Mouse (Mus musculus): ENCODE measurements around the gene Hey2.

The Hey2 gene

DNA sequence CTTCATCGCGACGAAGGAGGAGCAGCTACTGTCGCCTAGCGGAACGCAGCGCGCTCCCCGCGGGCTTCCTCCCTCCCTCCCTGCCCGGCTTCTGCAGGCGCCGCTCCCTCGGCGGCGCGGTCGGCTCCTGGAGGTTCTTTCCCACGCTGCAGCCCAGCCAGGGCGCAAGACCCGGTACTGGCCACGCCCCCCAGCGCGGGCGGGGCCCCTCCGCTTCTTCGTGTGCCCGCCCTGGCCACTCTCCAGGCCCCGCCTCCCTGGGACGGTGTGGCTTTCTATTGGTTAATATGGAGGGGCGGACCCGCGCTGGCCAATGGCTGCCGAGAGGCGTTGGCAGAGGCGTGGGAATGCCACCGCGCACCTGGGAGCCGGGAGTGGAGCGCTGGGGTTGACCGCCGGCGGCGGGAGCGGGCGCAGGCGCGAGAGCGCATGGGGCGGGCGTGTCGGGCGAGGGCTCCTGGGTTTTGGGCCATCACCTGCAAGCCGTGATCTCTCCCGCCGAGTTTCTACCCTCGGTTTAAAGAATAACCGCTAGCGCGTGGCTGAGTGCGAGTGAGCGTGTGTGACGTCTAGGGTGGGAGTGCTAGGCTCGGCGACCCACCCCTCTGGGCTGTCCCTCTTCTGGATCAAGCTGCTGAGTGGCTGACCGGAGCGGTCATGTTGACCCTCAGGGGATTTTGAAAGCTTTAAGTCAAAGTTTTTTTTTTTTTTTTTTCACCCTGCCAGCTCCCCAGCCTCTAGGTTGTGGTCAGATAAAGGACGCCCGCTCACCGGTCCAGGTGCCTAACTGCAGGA is at the start of gene Hey2:
Gene Hey2 (minus strand): TSS at position 159 of the 795 bp plus-strand sequence.
- no peak for DNase-seq (ENCODE audit: low read depth)

DNA sequence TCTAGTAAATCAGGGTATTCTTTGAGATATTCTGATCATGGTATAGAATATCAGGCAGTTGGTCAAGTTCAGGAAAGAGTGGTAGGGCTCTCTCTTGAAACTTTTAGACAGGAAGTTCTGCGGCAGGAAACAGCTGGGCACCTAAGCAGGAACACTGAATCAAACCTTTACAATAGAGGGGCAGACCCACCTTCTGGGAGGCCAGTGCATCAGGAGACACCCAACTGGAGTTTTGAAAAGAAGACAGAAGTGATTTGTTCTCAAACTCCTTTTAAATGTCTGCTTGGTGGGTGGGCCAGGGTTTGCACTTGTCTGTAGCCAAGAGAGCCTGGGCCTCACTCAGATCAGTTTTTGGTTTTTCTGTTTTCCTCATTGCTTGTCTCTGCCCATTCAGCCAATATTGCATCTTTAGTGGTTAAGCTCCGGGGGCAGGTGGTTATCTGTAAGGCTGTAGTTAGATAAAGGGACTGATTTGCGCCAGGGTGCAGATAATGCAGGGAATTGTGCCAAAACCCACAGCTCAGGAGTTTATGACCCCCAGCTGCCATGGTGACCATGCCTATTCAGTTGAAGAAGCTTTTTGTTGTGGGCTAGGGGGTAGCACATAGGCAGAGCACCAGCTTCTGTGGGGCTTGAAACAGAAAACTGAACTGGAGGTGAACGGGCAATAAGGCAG is 40.6 kb upstream of the Hey2 start:
- peak; percentile 74 for DNase-seq (ENCODE audit: low read depth)

DNA sequence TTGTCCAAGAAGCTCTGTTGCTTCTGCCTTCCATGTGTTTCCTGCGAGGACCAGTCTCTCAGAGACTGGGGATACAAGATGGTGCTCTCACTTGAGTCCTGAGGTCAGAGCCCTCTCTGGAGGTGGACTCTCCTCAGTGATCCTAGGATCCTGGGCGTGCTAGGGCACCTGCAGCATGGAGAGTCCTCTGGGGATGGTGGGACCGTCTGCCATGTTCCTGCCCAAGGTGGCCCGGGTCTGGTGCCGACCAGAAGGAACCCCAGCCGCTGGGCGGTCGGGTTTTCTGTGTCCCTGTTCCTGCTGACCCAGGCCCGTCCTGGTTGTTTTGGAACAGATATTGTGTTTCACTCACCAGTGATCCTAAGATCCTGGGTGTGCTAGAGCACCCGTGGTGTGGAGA is 38.5 kb upstream of the Hey2 start:
- DNase-seq (ENCODE audit: low read depth): no peak

DNA sequence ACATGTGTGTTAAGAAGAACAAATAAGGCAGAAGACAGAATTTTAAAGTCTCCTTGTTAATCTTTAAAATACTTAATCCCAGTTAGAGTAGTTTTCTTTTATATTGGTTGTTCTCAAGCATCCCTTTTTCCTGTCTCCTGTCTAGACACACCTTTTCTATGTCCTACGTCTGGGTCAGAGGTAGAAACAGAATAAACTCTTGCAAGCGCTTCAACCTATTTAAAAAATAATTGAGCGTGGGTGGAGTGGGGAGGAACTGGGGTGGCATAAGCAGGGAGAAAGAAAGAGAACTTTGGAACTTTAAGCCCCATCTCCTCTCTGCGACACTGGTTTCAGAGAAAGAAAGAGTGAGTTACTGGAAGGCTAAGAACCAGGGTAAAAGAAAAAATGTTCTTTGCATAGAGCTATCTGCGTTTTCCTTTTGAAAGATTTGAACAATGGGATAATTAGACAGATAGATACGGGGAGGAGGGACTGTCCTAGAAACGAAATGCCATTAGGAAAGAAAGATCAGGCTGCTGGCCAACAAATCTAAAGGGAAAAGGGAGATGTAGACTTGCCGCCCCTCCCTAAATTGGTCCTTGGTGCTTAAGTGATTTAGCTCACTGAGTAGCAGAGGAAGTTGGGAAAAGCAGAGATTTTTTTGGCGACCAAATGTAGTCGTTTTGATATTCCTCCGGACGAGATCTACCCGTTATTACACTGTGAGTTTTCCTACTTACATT is 2.7 kb upstream of the Hey2 start:
- no peak for DNase-seq (ENCODE audit: low read depth)

DNA sequence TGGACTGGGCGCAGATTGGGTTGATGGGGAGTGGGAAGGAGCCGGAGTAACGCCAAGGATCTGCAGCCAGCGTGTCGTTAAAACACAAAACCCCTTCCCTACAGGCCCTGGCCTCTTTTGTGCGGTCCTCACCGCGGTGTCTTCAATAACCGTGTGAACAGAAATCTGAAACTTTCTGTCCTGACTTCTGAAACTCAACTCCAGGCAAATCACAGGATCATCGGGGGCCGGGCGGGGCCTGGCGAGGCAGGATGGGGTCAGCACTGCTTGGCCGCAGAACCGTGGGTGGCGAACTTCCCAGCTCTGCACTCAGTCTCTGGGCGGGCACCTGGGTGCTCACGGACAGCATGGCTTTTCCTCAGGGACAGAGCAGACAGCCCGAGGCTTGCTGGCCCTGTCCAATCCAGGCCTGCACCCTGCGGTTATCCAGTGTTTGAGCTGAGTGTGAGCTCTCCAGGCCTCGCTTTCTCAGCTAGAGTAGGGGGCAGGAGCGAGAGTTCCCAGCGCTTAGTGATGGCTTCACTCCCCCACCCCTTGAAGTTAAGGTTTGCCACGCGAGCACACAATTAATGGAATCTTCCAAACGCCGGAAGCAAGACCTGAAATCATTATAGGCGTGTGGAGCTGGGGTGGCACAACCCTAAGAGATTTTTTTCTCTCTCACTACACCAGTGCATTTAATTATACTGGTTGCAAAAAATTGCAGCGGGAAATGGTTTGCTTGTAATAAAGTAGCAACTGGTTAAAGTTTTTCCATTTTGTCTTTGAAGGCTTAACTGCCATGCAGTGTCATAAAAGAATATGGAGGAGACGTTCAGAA is 1.8 kb upstream of the Hey2 start:
- DNase-seq (ENCODE audit: low read depth): no peak

DNA sequence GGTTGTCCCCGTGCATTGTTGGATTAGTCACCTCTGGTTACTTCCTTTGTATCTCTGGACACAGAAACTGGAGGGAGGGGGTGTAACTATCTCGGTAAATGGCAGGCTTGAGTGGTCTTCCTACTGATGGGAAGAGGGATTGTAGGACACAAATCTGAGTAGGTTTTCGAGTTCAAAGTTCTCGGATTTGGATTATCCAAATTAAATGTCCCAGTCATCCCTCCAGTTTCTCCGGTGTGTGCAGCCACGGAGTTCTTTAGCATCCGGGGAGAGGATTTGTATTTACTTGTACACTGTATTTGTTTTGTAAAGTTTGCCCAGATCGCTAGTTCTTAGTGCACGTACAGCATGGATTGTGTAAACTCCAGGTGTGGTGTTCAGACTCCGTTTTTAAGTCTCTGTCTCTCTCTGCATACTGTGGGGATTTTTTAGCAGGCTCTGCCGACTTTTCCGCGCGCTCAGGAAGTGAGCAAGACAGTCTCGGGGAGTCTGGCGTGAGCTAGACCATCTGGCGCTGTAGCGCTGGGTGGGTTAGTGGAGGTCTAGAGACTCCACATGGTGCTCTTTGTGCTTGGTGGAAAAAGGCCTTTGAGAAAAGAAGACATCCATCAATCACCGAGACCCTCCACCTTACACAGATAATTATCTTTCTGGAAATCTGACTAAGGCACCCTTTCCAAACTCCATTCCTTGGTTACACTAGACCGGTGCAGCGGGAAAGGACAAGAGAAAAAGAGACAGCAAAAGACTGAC is 1.0 kb upstream of the Hey2 start:
- no peak for DNase-seq (ENCODE audit: low read depth)

DNA sequence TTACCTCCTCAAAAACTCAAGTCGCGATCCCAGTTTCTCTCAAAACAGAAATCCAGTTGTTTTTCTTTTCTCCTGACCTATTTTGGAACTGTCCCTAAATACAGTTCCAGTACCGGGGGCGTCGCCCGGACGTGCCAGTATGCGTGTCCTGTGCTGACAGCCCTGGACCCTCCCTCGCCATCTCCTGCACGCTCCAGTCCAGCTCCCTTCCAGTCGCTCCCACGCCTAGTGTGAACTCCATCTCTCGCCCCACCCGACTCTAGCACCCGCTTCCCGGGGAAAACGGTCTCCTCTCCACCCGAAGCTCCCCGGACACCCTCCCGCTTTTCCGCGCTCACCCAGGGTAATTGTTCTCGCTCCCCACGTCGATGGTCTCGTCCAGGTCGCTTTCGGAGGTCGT is 373 bp downstream of the Hey2 start:
- DNase-seq (ENCODE audit: low read depth): no peak

DNA sequence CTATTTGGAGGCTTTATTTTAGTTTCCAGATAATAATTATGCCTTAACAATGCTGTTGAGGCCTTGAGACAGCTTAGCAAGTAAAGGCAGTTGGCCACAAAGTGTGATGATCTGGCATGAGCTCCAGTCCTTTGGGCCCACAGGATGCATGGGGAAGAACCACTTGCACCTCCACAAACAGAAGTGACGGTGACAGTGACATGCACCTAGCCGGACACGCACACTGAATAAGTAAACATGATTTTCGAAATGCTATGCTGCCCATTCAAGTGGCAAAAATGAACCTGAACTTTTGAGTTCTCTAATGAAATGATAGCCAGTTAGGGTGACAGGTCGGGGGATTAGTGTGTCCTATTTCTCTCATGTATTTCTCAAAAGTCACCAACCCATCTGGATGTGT is 1.8 kb downstream of the Hey2 start:
- DNase-seq (ENCODE audit: low read depth): no peak

DNA sequence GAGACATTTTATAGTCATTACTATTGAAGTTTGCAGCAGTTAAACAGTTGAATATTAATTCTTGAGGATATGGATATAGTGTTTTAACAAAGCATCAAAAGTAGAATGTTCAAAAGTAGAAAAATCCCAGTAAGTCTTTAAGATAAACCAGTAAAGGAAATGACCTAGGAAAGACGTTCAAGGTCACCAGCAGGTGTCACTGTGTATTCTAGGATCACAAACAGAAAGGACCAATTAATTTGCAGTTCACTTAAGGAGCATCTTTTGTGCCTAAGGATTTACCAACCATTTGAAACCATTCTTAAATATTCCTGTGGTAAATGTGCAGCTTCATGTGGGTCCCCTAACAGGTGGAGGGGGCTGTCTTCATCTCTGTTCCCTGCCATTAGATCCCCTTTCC is 4.4 kb downstream of the Hey2 start:
- peak; percentile 50 for DNase-seq (ENCODE audit: low read depth)

DNA sequence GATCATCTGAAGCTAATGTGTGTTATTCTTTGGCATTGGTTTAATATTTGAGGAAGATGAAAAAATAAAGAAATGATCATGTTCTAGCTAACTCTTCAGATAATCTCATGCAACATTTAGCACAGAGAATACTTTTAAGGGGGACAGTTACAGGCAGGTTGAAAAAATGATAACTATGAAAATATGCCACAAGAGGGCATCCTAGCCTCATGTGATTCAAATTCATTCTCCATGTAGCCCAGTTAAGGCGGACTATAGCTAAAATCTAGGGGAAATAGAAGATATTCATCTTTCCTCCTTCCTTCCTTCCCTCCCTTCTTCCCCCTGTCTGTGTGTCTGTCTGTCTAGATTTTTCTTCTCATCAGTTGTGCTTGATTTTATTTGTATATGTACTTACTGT is 17.6 kb downstream of the Hey2 start:
- DNase-seq (ENCODE audit: low read depth): peak; percentile 64

DNA sequence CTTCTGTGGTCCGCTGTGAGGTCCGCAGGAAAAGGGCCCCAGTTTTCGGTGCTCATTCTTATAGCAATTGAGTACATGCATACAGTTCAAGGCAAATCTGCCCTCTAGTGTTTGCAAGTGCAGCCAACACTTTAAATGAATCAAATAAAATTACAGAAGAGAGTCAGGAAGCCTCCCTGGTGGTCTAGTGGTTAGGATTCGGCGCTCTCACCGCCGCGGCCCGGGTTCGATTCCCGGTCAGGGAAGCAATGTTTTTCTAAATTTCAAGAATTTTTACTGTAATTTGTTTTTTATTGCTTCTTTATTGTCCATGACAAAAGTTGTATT is 31.7 kb downstream of the Hey2 start:
- peak; percentile 92 for DNase-seq (ENCODE audit: low read depth)

DNA sequence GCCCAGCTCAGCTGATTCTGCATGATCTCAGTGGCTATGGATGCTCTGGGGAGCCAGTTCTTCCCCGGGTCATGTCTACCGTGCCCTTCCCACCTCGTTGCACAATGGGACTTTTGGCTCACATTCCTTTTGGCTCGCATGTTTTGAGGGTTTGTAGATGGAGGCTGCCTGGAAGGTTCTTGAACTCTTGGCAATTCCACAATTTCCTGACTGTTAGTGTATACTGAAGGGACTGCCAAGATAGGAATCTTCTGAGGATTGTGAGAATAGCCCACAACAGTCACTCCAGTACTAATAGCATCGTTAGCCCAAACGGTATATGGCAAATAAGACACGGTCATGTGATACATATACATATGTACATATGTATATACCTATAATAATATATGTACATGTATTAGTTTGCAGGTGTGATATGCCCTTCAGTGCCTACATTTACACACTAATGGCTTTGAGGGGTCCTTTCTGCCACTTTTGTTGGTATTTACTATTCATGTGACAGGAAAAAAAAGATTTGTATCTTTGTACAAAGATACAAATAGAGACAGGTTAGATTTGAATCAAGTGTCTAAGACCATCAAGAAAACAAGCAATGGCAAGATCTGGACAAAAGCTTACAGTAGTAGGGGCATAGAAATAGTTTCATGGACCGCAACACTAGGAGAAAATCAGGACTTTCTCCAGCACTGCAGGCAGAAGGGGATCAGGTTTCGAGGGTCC is 32.2 kb downstream of the Hey2 start:
- no peak for DNase-seq (ENCODE audit: low read depth)

DNA sequence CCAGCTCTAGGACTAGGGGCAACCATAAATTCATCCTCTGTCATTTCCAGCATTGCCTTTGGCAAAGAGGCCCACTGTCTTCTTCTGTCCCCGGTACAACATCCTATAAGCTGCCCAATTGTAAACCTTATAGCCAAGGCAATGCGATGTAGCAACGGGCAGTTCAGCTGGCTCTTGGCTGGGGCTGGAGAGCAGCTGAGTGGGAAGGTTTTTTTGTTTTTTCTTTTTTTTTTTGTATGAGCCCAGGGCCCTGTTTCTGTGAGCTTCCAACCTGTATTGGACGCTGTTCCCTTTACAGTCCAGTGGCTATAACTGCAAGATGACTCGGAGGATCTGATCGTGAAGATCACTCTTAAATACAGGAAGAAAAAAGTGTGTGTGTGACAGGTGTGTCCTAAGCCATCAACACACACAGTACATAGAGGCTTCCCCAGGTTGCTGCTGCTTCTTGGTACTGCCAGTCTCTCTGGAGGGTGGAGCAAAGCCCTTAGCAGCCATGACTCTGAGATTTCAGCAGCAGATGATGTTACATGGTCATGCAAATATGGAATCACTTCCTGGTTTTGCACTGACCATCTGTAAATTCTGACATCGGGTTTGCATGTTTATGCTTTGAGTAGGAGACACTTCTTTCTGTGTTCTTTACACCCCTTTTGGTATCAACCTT is 38.9 kb downstream of the Hey2 start:
- peak; percentile 73 for DNase-seq (ENCODE audit: low read depth)

DNA sequence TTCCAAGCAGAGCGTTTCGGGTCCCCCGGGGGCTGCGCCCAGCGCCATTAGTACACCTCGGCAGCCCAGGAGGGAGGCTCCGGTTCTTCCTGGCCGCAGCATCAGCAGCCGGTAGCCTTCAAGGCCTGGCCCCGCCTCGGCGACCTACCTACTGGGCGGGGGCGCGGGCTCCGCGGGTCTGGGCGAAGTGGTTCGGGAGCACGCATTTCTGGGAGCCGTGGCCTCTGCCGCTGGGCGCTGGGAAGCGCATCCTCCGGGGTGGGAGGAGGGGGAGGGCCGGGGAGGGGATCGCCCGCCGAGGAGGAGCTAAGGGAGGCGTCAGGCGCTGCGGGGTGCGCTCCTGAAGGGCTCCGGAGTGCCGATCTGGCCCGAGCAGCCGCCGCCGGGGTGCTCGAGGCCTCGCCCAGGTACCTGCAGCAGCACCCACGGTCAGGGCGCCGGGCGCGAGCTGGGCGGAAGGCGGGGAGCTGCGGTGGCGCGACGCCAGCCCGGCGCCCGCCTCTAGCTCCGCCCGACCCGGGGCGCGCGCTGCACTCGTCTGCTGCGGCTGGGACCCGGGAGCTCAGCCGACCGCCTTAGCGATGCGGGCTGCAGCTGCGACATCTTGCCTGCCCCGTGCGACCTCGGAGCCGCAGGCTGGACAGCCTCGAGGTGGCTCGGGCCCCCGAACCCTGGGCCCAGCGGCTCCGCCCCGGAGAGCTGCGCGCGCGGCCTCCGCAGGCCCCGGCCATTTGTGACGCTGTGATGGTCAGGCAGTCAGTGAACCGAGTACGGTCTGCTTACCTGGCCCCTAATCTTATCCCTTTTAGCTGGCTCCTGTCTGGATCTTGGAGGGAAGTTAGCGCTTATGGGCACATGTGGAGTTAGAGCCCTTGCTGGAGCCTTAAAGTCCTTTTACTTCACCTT is 39.7 kb downstream of the Hey2 start, which contains the start of gene Ncoa7:
Gene Ncoa7 (minus strand): TSS at position 646 of the 906 bp plus-strand sequence.
- DNase-seq (ENCODE audit: low read depth): peak; percentile 76

DNA sequence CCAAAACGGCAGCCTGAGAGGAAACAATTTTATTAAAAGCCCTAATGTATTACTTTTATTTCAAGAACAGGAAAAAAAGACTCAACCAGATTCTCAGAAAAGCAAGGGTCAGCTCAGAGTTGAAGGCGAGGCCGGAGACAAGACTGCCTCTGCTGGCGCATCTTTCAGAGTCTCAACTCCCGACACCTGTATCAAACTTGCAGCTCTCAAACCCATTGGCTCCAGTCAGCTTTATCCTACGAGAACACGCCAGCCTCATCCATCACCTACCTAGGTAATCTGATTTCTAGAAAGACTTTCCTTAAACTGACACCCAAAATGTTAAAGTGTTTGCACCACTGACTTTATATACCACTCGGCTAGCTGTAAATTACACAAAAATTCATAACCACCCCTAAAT is 40.6 kb downstream of the Hey2 start:
- peak; percentile 52 for DNase-seq (ENCODE audit: low read depth)

DNA sequence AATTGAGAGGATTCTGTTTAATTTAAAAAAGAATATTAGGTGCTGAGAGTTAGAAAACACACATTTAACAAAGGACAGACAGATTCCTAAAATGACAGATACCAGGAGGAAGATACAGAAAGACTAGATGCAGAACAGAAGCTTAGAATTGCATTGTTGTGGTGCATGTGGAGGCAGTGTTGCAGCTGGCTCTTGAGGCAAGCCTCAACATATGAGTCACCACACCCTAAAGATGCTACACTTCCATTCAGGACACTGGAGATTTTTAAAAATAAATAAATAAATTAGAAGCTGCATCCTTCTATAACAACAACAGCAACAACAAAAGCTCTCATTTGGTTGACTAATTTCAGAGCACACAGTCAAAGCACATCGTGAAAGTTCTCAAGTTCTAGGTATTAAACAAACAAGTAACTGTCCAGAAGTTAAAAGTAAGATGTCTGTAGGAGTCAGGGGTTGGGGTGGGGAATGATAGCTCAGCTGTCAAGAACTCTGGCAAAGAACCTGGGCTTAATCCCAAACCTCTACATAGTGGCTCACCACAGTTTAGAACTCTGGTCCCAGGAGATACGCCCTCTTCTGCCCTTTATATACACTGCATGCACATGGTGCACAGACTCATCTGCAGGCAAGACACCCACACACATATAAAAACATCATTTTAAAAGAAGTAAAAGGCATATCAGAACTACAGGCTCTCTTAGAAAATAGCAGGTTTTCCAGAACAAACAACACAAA is 42.7 kb downstream of the Hey2 start:
- DNase-seq (ENCODE audit: low read depth): no peak

DNA sequence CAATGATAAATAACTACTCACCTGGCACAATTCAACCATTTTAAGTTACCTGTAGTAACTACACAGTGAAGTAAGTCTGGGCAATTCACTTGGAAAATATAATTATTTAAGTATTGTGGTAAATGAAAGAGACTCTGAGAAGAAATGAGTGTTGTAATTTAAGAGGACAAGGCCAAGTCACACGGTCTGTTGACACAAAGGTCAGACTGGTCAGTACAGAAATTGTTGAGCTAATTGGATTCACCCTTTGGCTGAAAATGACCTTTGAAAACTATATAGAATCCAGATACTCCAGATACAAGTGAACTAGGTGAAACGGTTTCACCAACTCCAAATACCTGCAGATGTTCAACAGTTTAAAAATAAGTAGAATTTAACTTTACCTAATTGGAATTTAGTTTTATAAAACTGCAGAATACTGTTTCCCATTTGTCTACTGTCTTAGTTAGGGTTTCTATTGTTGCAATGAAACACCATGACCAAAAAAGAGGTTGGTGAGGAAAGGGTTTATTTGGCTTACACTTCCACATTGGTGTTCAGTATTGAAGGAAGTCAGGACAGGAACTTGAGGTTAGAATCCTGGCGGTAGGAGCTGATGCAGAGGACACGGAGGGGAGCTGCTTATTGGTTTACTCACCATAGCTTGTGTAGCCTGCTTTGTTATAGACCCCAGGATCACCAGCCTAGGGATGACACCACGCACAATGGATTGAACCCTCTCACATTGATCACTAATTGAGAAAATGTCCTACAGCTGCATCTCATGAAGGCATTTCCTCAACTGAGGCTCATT is 45.9 kb downstream of the Hey2 start:
- peak; percentile 50 for DNase-seq (ENCODE audit: low read depth)

DNA sequence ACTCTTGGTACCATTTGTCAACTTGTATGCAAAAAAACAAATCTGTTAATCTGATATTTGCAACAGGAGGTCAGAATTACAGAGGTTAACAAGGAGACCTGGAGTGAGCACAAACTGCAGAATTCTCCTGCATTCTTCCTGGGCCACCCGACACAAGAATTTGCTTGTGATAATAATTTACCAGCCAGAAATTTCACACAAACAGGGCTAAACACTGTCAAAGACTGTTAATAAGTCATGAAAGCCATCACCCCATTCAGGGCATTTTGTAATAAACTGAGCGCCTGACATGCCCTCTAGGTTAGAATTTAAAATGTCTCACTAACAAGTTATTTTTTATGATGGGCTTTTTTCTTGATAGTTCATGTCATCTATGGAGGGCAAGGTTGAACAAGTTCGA is 51.6 kb downstream of the Hey2 start:
- no peak for DNase-seq (ENCODE audit: low read depth)

Data from 416B (cell line).